Mouse (Mus musculus) kidney, embryonic 16.5 days (tissue): ENCODE measurements at regions not wholly inside any gene's neighbourhood (a gene's known extent, or its start where the extent isn't known, plus 50 kb on each side); places are given as distances from the start of the nearest gene placed in this dataset.

Source experiments
- ATAC-seq: fragments of 200-750 bp; cut with Nextera tagmentation; 2 replicates; pipeline ENCODE4 v1.8.0; 2017; ENCODE audit warnings: moderate TSS enrichment; ENCODE audit not compliant: low FRiP score, low TSS enrichment
- H3K27ac ChIP-seq: fragments of 300-500 bp; sonication (generic); 2 replicates; pipeline ENCODE4 v1.5.1; 2014; ENCODE audit warnings: low read length
- H3K27me3 ChIP-seq: fragments of 300-500 bp; sonication (generic); 2 replicates; pipeline ENCODE4 v1.6.1; 2014; ENCODE audit warnings: low read length, control low read depth, mixed read lengths; ENCODE audit not compliant: insufficient read depth
- H3K36me3 ChIP-seq: fragments of 300-500 bp; sonication (generic); 2 replicates; pipeline ENCODE4 v1.6.1; 2014; ENCODE audit warnings: low read length, control low read depth, mixed read lengths; ENCODE audit not compliant: insufficient read depth
- H3K4me1 ChIP-seq: fragments of 300-500 bp; sonication (generic); 2 replicates; pipeline ENCODE4 v1.6.1; 2014; ENCODE audit warnings: low read length, control low read depth, mixed read lengths; ENCODE audit not compliant: insufficient read depth
- H3K4me2 ChIP-seq: fragments of 300-500 bp; sonication (generic); replicated peaks from 2 replicates; pipeline ENCODE4 v1.6.1; 2014; ENCODE audit warnings: low read depth, low read length
- H3K4me3 ChIP-seq: fragments of 300-500 bp; sonication (generic); 2 replicates; pipeline ENCODE4 v1.5.1; 2014; ENCODE audit warnings: mild to moderate bottlenecking, low read length
- H3K9ac ChIP-seq: fragments of 300-500 bp; sonication (generic); replicated peaks from 2 replicates; pipeline ENCODE4 v1.6.1; 2014; ENCODE audit warnings: low read length
- H3K9me3 ChIP-seq: fragments of 300-500 bp; sonication (generic); 2 replicates; pipeline ENCODE4 v1.6.1; 2016; ENCODE audit warnings: low read length, control low read depth
- WGBS: fragments of 180-500 bp; shearing (Covaris S2); extraction: QIAGEN DNeasy Blood & Tissue Kit; methylation state at CpG from one replicate; pipeline ENCODE4 v1.1.7; 2014; 5-methylcytosine and 5-hydroxymethylcytosine counted together

DNA sequence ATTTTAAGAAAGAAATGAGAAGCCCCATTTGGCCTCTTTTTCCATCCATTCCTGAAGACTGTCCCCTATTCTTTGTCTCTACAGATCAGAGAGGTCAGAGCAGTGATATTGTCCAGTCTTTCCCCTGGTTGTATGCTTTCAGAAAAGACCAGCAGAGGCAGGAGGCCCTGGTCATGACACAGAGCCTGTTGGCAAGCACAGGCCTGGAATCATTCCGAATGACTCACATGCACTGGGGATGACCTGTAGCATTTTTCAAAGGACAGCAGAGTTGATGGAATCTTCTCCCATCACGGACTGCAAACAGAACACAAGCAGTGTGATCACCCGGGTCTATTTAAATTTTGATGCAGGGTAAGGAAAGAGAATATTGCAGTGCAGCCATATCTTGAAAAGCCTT lies 50.2 kb upstream of the Nxt1 start:
- no peaks in the 10 kb centered on the region for H3K36me3 ChIP-seq
- no peak for ATAC-seq

DNA sequence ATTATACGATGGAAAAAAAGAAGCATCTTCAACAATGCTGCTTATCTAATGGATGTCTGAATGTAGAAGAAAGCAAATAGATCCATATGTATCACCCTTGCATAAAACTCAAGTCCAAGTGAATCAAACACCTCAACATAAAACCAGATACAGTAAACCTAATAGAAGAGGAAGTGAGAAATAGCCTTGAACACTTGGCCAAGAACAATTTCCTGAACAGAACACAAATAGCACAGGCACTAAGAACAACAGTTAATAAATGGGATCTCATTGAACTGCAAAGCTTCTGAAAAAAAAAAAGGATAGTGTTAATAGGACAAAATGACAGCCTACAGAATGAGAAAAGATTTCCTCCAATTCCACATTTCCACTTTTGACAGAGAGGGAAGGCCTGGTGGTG lies 60.5 kb upstream of the Nxt1 start:
- Histone ChIP-seq H3K4me2 (no peak overlapping the region), H3K27ac (no peak overlapping the region), H3K27me3 (no peaks in the 10 kb centered on the region), H3K36me3 (no peaks in the 10 kb centered on the region), H3K4me1 (no peaks in the 10 kb centered on the region), H3K9me3 (no peaks in the 10 kb centered on the region), H3K9ac (no peak overlapping the region), H3K4me3 (no peak overlapping the region)
- WGBS, result 93% methylated on average over 1 of the region's 1 CpGs
- no peak for ATAC-seq

More for the DNA sequence above, 50.2 kb upstream of the Nxt1 start:
- Histone ChIP-seq H3K4me3 (no peak overlapping the region), H3K4me1 (no peaks in the 10 kb centered on the region), H3K9ac (no peak overlapping the region), H3K4me2 (no peak overlapping the region), H3K27me3 (no peaks in the 10 kb centered on the region), H3K27ac (no peak overlapping the region), H3K9me3 (no peaks in the 10 kb centered on the region)
- WGBS, result 80% methylated on average over 3 of the region's 3 CpGs

DNA sequence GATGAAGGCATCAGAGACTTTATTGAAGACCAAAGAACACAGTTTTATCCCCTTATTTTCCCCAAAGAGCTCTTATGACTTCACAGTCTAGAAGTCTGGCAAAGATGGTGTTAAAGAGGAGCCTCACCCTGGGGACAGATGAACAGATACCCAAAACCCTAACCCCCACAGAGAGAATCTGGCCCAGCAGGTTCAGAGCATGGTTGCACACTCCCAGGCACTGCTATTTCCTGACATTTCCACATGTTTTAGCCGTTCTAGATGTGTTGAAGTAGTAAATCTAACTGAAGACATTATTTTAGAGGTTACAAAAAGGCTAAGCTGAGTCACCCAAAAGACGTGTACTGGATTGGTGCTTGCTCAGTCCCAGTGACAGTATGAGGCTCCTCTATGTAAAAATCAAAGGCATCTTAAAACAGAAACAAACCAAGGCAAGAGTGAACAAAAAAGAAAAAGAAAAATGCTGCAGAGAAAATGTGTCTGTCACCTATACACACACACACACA lies 66.9 kb upstream of the Nxt1 start:
- H3K4me2 ChIP-seq, result no peak overlapping the region
- H3K36me3 ChIP-seq, result no peaks in the 10 kb centered on the region
- peaks cover 4% of the 10 kb centered on the region; the same call in 1 of the 2 replicates for H3K4me1 ChIP-seq
- no peak overlapping the region for H3K4me3 ChIP-seq
- ATAC-seq, result no peak
- no peak overlapping the region for H3K27ac ChIP-seq
- no peaks in the 10 kb centered on the region for H3K9me3 ChIP-seq
- 13% methylated on average over 2 of the region's 2 CpGs for WGBS
- H3K9ac ChIP-seq, result no peak overlapping the region
- H3K27me3 ChIP-seq, result no peaks in the 10 kb centered on the region

DNA sequence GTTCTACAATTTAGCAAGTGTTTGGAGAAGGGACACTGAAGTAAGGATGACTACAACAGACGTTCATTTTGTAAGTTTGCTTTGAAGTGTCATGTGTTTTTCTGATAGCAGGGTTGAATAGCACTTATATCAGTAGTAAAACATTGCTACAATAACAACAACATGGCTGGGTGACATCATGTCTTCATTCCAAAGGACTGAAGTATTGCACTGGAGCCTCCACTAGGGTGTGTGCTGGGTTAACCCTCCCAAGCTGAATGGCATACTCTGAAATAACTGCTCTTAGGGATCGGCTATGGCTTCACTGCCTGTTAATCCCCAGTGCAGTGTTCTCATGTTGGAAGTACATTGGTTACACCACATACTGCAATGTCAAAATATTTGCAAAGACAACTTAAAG lies 68.5 kb upstream of the Nxt1 start:
- Histone ChIP-seq H3K4me1 (peaks cover 4% of the 10 kb centered on the region; the same call in 1 of the 2 replicates), H3K27me3 (no peaks in the 10 kb centered on the region), H3K27ac (no peak overlapping the region), H3K9me3 (no peaks in the 10 kb centered on the region), H3K4me3 (no peak overlapping the region), H3K36me3 (no peaks in the 10 kb centered on the region), H3K4me2 (no peak overlapping the region), H3K9ac (no peak overlapping the region)
- 64% methylated on average over 2 of the region's 2 CpGs for WGBS
- no peak for ATAC-seq

DNA sequence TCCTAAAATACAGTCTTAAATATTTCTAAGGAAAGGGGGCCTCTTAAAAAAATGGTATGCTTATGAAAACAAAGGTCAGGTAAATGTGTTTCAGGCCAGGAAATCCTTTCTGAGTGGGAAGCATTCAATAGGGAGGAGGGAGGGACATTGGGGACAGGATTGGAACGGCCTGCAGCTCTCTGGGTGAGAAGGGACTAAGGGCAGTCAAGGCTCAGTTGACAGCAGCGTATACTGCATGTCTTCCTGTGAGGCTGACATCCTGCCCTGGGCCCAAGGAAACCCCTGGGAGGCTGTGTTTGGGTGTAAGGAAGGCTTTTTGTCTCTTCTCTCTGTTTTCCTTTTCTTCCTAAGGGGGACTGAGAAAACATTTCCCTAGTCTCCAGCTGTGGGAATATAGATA lies 69.1 kb upstream of the Nxt1 start:
- Histone ChIP-seq H3K27me3 (no peaks in the 10 kb centered on the region), H3K9me3 (no peaks in the 10 kb centered on the region), H3K4me1 (peaks cover 4% of the 10 kb centered on the region; the same call in 1 of the 2 replicates), H3K9ac (no peak overlapping the region), H3K4me3 (no peak overlapping the region), H3K36me3 (no peaks in the 10 kb centered on the region), H3K27ac (peak overlapping the region; percentile 12; the same call in 1 of the 2 replicates), H3K4me2 (no peak overlapping the region)
- ATAC-seq, result no peak
- 53% methylated on average over 2 of the region's 2 CpGs for WGBS

DNA sequence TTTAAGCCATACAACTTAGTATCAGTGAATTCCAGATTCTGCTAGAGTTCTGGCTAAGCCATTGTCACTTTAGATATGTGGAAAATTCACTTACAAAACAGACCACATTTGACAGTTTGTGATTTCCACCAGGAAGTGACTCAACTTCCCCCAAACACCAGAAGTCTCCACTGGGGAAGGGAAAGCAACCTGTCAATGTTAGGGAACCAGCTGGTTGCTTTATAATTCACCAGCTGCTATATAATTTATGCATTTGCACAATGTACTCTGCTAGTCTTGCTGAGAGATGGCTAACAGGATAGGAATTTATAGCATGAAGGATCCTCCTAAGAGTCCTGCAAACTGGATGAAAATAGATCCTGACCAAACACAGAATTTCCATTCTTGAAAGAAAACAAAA lies 72.9 kb upstream of the Nxt1 start:
- no peaks in the 10 kb centered on the region for H3K9me3 ChIP-seq
- H3K27ac ChIP-seq, result no peak overlapping the region
- no peaks in the 10 kb centered on the region for H3K36me3 ChIP-seq
- no peak for ATAC-seq
- H3K4me1 ChIP-seq, result peaks cover 4% of the 10 kb centered on the region; the same call in 1 of the 2 replicates
- H3K27me3 ChIP-seq, result no peaks in the 10 kb centered on the region
- H3K9ac ChIP-seq, result no peak overlapping the region
- no peak overlapping the region for H3K4me2 ChIP-seq
- H3K4me3 ChIP-seq, result no peak overlapping the region

DNA sequence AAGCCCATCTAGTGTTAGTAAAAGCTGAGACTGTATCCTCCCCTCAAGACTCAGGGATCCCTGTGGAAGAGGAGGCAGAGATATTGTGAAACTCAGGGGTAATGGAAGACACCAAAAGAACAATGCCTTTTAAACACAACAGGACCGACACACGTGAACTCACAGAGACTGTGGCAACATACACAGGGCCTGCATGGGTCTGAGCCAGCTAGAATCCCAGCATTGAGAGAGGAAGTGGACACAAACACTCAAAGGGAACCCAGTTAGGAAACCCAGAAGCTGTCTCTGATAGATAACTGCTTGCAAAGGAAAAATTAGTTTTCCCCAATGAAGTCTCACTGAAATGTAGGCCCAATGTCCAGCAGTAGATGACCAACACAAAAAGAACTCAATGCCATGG lies 75.4 kb upstream of the Nxt1 start:
- Histone ChIP-seq H3K27me3 (no peaks in the 10 kb centered on the region), H3K27ac (no peak overlapping the region), H3K4me3 (no peak overlapping the region), H3K36me3 (no peaks in the 10 kb centered on the region), H3K9ac (no peak overlapping the region), H3K9me3 (no peaks in the 10 kb centered on the region), H3K4me2 (no peak overlapping the region), H3K4me1 (no peaks in the 10 kb centered on the region)
- no peak for ATAC-seq
- 77% methylated on average over 2 of the region's 2 CpGs for WGBS

DNA sequence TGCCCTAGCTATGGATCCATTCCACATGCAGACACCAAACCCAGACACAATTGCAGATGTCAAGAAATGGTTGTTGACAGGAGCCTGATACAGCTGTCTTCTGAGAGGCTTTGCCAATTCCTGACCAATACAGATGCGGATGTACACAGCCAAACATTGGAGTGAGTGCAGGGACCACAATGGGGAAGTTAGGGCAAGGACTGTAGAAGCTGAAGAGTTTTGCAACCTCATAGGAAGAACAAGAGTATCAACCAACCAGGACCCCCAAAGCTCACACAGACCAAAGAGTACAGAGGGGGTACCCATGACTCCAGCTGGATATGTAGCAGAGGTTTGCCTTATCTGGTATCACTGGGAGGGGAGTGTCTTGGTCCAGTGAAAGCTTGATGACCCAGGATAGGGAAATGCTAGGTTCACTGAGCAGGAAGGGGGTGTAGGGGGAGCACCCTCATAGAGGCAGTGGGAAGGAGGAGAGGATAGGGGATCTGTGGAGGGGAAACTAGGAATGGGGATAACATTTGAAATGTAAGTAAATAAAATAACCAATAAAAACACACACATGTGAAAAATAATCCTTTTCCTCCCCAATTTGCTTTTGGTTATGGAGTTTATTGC lies 86.6 kb upstream of the Nxt1 start:
- Histone ChIP-seq H3K36me3 (no peaks in the 10 kb centered on the region), H3K4me1 (no peaks in the 10 kb centered on the region), H3K9me3 (no peaks in the 10 kb centered on the region), H3K27me3 (no peaks in the 10 kb centered on the region), H3K9ac (no peak overlapping the region), H3K4me3 (no peak overlapping the region), H3K27ac (no peak overlapping the region), H3K4me2 (no peak overlapping the region)
- ATAC-seq, result no peak
- WGBS, result 93% methylated on average over 1 of the region's 1 CpGs

DNA sequence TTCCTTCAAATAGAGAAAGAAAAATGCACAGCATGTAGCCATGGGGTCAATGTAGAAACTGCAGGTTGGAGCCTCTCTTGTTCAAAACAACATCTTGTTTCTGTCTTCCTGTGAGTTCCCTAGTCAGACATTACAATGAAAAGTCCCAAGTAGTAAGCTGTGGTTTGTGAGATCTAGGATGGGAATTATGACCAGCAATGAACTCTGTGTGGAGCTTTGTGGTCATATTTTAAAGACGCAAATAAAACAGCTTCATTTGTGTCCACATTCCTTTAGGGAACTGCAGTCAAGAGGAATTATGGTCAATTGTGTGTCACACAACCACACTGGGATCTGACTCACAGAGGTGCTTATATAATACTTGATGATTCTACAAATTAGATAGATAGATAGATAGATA lies 90.2 kb upstream of the Nxt1 start:
- H3K27me3 ChIP-seq, result no peaks in the 10 kb centered on the region
- no peak overlapping the region for H3K27ac ChIP-seq
- no peak overlapping the region for H3K4me3 ChIP-seq
- no peak for ATAC-seq
- 73% methylated on average over 1 of the region's 1 CpGs for WGBS
- no peaks in the 10 kb centered on the region for H3K4me1 ChIP-seq
- no peaks in the 10 kb centered on the region for H3K9me3 ChIP-seq
- no peak overlapping the region for H3K4me2 ChIP-seq
- no peaks in the 10 kb centered on the region for H3K36me3 ChIP-seq
- H3K9ac ChIP-seq, result no peak overlapping the region

DNA sequence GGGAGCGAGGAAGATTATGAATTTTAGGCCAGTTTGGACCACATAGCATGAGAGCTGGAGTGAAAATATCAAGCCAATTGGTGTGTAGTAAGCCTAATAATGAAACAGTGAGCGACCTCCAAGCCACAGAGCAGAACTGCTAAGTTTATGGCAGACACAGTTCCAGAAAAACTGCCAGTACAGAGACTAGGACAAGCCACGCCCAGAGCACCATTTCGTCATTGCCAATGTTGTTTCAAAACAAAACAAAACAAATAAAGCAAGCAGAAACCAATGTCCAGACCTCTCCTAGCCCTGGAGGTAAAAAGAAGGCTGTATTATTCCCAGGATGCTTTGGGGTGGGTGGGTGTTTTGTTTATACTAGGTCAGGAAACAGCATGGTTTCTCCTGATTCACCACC lies 90.7 kb upstream of the Nxt1 start:
- ATAC-seq, result no peak
- H3K9ac ChIP-seq, result no peak overlapping the region
- no peak overlapping the region for H3K4me3 ChIP-seq
- no peaks in the 10 kb centered on the region for H3K36me3 ChIP-seq
- no peaks in the 10 kb centered on the region for H3K27me3 ChIP-seq
- H3K4me2 ChIP-seq, result no peak overlapping the region
- WGBS, result 77% methylated on average over 4 of the region's 4 CpGs
- H3K4me1 ChIP-seq, result no peaks in the 10 kb centered on the region
- H3K27ac ChIP-seq, result no peak overlapping the region
- no peaks in the 10 kb centered on the region for H3K9me3 ChIP-seq
